Mouse (Mus musculus): Measurements from ENCODE around the gene Olfr414. TPM values are rescaled to one million over a fixed set of nuclear protein-coding genes. Genes with fewer than 3 reads are reported as not detected.

The Olfr414 gene
- polyA plus RNA-seq, 1 experiment from 2014 or later: not detected

DNA sequence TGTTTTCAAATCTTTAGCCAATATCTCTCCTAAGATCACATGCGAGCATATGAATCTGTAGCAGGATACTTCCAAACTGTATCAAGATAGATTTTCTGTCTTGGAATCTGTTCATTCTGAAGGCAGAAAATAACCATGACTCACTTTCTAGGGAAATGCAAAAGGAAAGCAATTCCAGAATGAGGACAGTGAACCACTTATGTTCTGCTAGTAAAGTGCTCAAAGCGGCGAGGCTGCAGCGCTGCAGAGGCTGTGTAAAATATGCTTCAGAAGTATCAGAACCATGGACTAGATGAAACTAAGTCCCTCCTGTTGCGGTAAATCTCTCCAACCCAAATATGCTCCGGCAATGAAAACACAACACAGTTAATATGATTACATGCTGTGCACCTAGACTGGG lies 58.7 kb downstream of the Olfr414 start:
- Histone ChIP-seq H3K4me2 (replicated peaks) (no peak overlapping the region), H3K4me1 (no peaks in the 10 kb centered on the region), H3K9me3 (no peaks in the 10 kb centered on the region), H3K4me3 (no peak overlapping the region), H3K27me3 (no peaks in the 10 kb centered on the region), H3K27ac (replicated peaks) (no peak overlapping the region), H3K36me3 (no peaks in the 10 kb centered on the region), H3K9ac (replicated peaks) (no peak overlapping the region)
- ATAC-seq (ENCODE audit: low FRiP score, low read depth): no peak
- 91% methylated on average over 6 of the region's 6 CpGs for WGBS

Other genes starting within 250 kb of the Olfr414 start
- not detected in 2 replicates for gene Olfr419, start 172.0 kb upstream of the Olfr414 start, polyA plus RNA-seq (2016; fragmentation: Nextera tagmentation; extraction: Ambion mirVana)
- not detected in 2 replicates for gene Mptx1, start 93.5 kb upstream of the Olfr414 start, polyA plus RNA-seq (2016; fragmentation: Nextera tagmentation; extraction: Ambion mirVana)
- not detected in 2 replicates for gene Olfr417, start 58.9 kb upstream of the Olfr414 start, polyA plus RNA-seq (2016; fragmentation: Nextera tagmentation; extraction: Ambion mirVana)
- gene Olfr248, start 33.0 kb upstream of the Olfr414 start, polyA plus RNA-seq (2016; fragmentation: Nextera tagmentation; extraction: Ambion mirVana): not detected in 2 replicates
- not detected in 2 replicates for gene Olfr220, start 18.0 kb downstream of the Olfr414 start, polyA plus RNA-seq (2016; fragmentation: Nextera tagmentation; extraction: Ambion mirVana)
- 11.4 TPM in 2 replicates for gene Fmn2, start 77.8 kb downstream of the Olfr414 start, polyA plus RNA-seq (2016; fragmentation: Nextera tagmentation; extraction: Ambion mirVana)